Mouse (Mus musculus): Measurements from ENCODE around the gene Sbf1. TPM values are rescaled to one million over a fixed set of nuclear protein-coding genes. Genes with fewer than 3 reads are reported as not detected.

Sbf1 gene
- total RNA-seq, 2 experiments from 2014 or later: 356 to 361 TPM

DNA sequence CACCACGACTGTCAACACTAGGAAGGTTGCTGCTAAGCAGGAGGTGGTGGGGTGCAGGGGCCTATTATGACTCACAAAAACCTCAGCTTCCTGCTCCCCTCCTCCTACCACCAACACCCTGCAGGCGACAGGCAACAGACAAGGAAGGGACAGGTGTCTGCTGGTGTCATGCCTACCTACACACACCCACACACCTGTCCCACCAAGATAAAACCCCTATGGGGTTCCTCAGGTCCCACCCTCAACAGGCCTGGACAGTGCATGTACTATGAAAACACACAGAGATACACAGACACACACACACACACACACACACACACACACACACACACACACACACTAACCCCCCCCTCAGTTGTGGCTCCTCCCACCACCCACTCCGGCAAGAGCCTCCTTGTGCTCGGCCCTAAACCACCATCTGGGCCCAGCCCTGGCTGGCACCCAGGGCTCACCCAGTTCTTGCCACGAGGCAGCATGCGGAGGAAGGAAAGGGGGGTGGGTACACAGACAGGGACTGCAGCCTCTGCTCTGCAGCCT lies 5.1 kb downstream of the Sbf1 start:
- DNase-seq (ENCODE audit: low spot score in 2 of 2): peak; percentile 76 to 79
- Histone ChIP-seq H3K27ac (peak overlapping the region; percentile 93), H3K4me3 (peak overlapping the region; percentile 22; the same call in 1 of the 2 replicates)
- no peak for TF ChIP-seq CTCF (conservative IDR thresholded peaks at IDR 0.05)

DNA sequence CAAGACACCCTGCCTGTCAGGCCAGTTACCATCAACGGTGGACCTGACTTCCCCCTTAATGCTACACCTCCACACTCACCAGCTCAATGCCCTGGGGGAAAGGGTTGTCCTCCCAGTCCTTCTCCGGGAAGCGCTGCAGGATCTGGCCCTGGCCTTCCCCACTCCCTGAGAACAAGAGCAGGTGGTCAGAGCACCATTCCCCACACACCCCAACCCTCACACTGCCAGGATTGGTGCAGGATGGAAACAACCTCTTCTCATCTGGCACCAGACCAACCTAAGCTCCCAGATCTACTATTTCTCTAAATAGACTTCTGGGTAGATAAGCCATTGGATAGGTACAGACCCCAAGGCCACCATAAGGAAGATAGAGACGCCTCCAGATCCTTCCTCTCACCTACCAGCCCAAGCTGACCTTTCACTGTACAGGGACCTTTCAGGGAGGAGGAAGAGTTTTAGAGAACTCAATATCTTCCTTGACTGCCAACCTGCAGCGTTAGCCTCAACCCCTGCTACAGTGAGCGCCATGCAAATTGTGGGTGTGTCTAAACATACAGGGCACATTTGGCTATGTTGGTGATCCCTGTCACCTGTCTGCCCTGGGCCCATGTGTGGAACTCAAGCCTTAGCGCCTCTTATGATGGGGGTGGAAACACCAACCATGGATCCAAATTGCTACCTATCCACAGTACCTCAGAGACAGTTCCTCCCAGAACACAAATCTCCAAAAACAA lies 6.5 kb downstream of the Sbf1 start:
- Histone ChIP-seq H3K4me3 (no peak overlapping the region; the same call in 1 of the 2 replicates), H3K27ac (peak overlapping the region; percentile 93)
- TF ChIP-seq CTCF (conservative IDR thresholded peaks at IDR 0.05): no peak
- DNase-seq (ENCODE audit: low spot score in 2 of 2): no peak

DNA sequence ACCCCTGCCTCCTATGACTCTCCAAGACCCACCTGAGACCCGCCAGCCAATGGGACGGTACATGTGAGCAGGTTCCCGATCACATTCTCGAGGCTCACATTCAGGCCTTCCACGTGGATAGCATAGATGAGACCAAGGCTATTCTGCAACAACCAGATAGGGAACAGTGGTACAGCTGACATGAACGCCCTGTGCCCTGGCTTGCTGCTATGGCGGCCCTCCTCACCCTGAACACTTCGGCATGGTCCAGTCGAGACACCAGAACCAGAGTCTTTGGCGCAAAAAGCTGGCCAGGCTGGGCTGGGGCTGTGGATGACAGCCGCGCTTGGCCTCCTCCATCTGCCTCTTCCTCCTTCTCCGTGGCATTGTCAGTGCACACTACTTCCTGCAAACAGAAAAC lies 7.7 kb downstream of the Sbf1 start:
- peak overlapping the region; percentile 23 for H3K4me3 ChIP-seq
- TF ChIP-seq CTCF (conservative IDR thresholded peaks at IDR 0.05): no peak
- no peak for DNase-seq (ENCODE audit: low spot score in 2 of 2)
- peak overlapping the region; percentile 93 for H3K27ac ChIP-seq

DNA sequence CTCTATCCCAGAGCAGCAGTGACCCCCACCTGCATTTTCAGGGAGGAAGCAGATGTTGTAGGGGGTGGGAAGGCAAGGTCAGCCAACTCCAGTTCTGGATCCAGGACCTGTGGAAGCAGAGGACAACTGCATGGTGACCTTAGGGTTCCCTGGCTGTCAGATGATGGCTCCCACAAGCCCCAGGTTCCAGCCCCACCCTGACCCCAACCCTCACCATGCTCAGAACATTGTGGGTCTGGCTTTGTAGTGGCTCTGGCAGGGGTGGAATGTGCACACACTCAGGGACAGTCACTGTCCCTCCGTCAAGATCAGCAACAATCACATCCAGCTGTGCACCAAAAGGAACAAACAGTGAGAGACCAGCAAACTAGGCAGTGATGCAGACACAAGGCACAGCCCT lies 9.1 kb downstream of the Sbf1 start:
- no peak for TF ChIP-seq CTCF (conservative IDR thresholded peaks at IDR 0.05)
- DNase-seq (ENCODE audit: low spot score in 2 of 2): no peak

DNA sequence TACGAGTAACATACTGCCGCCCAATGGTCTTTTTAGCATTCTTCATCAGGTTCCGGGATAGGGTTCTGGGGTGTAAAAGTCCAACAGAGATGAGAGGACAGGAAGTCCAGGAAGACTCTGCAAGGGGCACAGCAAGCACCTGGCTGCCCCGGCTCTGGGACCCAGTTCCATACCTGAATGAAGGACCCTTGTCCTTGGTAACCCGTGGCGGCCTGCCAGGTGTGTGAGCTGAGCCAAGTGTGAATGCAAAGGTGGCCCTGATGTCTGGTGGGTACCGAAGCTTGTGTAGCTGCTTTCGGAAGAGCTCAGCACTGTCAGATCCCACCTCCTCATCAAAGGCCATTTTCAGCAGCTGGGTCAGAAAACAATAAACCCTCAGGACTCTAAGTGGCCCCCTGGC lies 14.5 kb downstream of the Sbf1 start:
- no peak for DNase-seq (ENCODE audit: low spot score in 2 of 2)
- TF ChIP-seq CTCF (conservative IDR thresholded peaks at IDR 0.05): no peak

More for the DNA sequence above, 9.1 kb downstream of the Sbf1 start:
- no peak overlapping the region for H3K4me3 ChIP-seq
- peak overlapping the region; percentile 93; the same call in 1 of the 2 replicates for H3K27ac ChIP-seq

DNA sequence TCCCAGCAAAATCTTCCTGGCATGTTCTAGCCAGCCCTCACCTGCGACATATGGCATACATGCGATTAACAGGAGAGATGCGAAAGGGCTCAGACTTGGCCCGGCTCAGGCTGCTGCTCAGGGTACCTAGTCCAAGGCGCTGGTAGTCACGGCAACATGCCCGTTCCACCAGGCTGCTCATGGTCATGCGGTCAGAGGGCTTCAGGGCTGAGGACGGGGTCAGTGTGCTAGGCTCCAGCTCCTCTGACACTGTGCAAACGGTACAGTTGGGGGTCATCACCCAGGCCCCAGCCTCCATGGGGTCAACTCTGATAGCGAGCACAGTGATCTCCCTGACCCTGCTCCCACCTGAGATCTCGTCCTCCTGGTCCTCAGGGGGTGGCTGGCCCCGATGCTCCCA lies 14.9 kb downstream of the Sbf1 start:
- no peak for DNase-seq (ENCODE audit: low spot score in 2 of 2)
- H3K4me3 ChIP-seq: no peak overlapping the region
- no peak for TF ChIP-seq CTCF (conservative IDR thresholded peaks at IDR 0.05)

More for the DNA sequence above, 14.5 kb downstream of the Sbf1 start:
- Histone ChIP-seq H3K27ac (no peak overlapping the region), H3K4me3 (no peak overlapping the region)

DNA sequence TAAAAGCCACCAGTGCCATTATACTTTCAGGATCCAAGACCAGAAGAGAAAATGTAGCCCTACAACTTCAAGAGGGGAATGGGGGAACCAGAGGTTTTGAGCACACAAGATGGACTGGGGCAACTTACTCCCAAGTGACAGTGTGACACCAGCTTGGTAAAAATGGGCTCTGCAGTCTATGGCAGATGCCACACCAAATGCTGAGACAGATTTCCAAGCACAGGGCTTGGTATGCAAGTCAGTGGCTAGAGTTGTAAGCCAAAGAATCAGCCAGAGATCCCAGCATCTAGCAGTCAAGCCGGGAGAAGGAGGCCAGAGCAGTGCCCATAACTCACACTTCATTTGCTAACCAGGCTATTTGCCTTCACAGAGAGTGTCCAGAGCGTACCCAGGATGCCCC lies 17.4 kb downstream of the Sbf1 start:
- H3K4me3 ChIP-seq: no peak overlapping the region
- TF ChIP-seq CTCF (conservative IDR thresholded peaks at IDR 0.05): no peak
- DNase-seq (ENCODE audit: low spot score in 2 of 2): peak in 1 of 2 experiments; percentile 65
- peak overlapping the region; percentile 69 for H3K27ac ChIP-seq

More for the DNA sequence above, 14.9 kb downstream of the Sbf1 start:
- no peak overlapping the region for H3K27ac ChIP-seq

DNA sequence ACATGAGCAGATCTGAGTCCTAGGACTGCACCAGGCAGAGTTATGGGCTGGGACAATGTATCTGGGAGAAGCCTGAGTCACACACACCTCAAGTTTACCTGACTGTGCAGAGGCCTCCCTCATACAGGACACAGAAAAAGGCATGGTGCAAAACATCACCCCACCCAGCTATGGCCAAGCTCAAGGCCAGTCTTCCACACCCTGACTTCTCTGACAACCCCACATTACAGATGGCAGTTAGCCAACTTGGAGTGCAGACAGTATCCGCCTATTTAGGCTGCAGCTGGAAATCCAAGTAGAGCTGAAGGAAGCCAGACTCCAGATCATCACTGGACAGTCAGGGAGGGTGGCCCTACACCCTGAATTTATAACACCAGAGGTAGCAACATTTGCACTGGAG lies 18.6 kb downstream of the Sbf1 start:
- Histone ChIP-seq H3K4me3 (no peak overlapping the region), H3K27ac (peak overlapping the region; percentile 69; the same call in 1 of the 2 replicates)
- no peak for TF ChIP-seq CTCF (conservative IDR thresholded peaks at IDR 0.05)
- DNase-seq (ENCODE audit: low spot score in 2 of 2): no peak

DNA sequence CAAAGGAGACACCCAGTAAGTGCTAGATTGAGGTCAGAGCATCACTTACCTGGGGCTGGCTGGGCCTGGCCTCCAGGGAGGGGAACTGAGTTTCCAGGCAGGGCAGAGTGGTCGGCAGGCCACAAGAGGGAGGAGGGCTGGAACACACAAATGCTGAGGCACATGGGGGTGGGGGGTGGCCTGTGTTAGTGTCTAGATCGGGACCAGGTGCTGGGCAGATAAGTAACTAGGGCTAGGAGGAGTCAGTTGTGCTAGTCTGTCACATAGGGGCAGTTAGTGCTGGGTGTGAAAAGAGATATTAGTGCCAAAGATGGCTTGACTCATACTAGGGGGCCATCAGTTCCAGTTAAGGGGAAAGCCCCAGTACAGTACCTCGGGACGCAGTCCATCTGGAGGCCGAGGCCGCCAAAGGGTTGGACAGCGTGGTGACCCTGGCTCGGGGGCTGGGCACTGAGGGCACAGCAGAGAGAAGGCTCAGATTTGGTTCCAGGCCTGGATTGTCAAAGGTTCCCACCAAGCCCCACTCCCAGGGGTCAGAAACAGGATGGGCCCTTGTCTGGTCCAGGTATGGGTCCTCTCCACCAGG lies 19.4 kb downstream of the Sbf1 start:
- H3K4me3 ChIP-seq: no peak overlapping the region
- TF ChIP-seq CTCF (conservative IDR thresholded peaks at IDR 0.05): no peak
- 0 out of 2 replicates have a peak overlapping the region, but pooled peaks have one; percentile 5 for H3K27ac ChIP-seq
- DNase-seq (ENCODE audit: low spot score in 2 of 2): no peak

DNA sequence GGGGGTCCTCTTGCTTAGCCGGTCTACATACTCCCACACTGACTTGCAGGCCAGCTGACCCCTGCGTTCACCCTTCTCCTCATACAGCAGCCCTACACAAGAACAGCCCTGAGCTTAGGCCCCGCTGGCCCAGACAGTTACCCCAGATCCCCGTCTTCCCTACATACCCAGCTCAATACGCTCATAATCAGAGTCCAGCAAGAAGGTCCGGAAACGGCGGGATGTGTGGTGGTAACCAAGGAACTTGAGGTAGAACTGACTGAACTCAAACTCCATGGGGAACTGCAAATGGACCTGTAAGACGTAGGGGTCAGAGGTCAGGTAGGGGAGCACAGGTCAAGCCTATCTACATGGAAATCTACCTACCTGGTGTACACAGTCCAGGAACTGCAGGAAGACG lies 21.3 kb downstream of the Sbf1 start:
- DNase-seq (ENCODE audit: low spot score in 2 of 2): no peak
- Histone ChIP-seq H3K4me3 (no peak overlapping the region), H3K27ac (no peak overlapping the region)
- TF ChIP-seq CTCF (conservative IDR thresholded peaks at IDR 0.05): no peak

DNA sequence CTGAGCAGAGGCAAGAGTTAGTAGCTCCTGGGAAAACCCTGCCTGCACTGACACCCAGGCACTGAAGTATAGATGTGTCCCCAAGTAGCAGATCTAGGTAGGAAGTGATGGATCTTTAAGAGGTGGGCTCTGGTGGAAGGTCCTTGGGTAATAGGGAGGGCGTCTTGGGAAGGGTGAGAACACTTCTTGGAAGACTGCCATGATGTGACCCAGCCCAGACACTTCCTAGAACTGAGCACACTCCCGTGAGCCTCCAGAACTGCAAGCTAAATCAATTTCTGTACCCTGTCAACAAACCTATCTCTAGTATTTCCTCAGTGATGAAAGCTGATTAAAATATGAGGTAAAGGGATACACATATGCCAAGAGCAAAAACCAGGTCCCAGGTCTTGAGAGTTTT lies 22.3 kb downstream of the Sbf1 start:
- DNase-seq (ENCODE audit: low spot score in 2 of 2): no peak
- Histone ChIP-seq H3K4me3 (no peak overlapping the region), H3K27ac (no peak overlapping the region)
- no peak for TF ChIP-seq CTCF (conservative IDR thresholded peaks at IDR 0.05)

DNA sequence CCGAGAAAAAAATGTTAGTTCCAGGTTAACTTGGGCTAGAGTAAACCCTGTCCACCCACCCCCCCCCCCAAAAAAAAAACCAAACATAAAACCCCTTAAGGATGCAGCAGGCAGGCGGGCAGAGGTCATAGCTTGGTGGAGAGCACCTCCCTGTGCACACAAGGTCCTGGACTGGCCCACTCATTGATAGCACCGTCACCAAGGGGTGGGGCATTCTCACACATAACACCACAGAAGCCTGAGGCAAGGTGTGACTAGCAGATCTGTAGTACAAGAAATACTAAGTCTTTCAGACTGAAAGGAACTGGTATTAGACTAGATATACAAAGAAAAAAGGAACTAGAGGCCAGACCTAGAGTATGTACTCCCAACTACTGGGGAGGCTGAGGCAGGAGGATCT lies 23.6 kb downstream of the Sbf1 start:
- TF ChIP-seq CTCF (conservative IDR thresholded peaks at IDR 0.05): no peak
- DNase-seq (ENCODE audit: low spot score in 2 of 2): no peak
- Histone ChIP-seq H3K4me3 (no peak overlapping the region), H3K27ac (no peak overlapping the region)

DNA sequence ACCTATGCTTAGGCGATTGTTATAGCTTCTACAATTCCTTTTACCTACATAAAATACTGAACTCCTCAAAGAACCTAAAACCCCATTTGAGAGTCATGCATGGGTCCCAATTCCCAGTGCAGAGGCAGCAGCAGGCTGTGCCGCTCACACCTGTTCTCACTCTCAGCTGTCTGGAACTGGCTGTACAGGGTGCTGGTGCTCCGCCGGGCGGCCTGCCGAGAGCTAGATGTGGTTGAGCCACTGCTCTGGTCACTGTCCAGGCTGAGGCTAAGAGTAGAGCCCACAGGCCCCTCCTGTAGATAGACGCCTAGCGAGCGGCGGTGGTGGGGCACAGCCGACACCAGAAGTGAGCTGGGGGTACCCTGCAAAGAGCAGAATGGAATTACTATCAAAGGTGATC lies 25.7 kb downstream of the Sbf1 start:
- no peak for TF ChIP-seq CTCF (conservative IDR thresholded peaks at IDR 0.05)
- H3K4me3 ChIP-seq: no peak overlapping the region
- H3K27ac ChIP-seq: no peak overlapping the region; the same call in 1 of the 2 replicates
- DNase-seq (ENCODE audit: low spot score in 2 of 2): no peak
